Mouse (Mus musculus) bone marrow, adult 2 months (tissue): ENCODE results near the gene Ripk4. TPM values are rescaled to one million over a fixed set of nuclear protein-coding genes. Genes with fewer than 3 reads are reported as not detected.
A peak's percentile ranks its signal among the peaks of the same experiment; 100 is the strongest.

ENCODE experiments used
- H3K27ac ChIP-seq: fragments of 200-500 bp; 2 replicates; pipeline ENCODE4 v1.5.1; 2012; ENCODE audit warnings: low read depth, mild to moderate bottlenecking, control low read depth, inconsistent platforms, low read length; ENCODE audit not compliant: control insufficient read depth, poor library complexity, insufficient read depth
- H3K4me1 ChIP-seq: fragments of 200-500 bp; 2 replicates; pipeline ENCODE4 v1.6.1; 2011; ENCODE audit warnings: low read length; ENCODE audit not compliant: control insufficient read depth, insufficient read depth
- H3K4me3 ChIP-seq: fragments of 200-500 bp; replicated peaks from 2 replicates; pipeline ENCODE3; 2011; ENCODE audit warnings: mild to moderate bottlenecking, low read depth, low read length, control low read depth; ENCODE audit not compliant: control insufficient read depth
- CTCF ChIP-seq: fragments of 200-500 bp; IDR thresholded peaks from 2 replicates; pipeline ENCODE4 v1.5.1; 2011; ENCODE audit warnings: low read length, control low read depth; ENCODE audit not compliant: control insufficient read depth, insufficient read depth
- POLR2A ChIP-seq: fragments of 200-500 bp; IDR thresholded peaks from 2 replicates; pipeline ENCODE4 v1.6.1; 2011; ENCODE audit warnings: low read depth, mild to moderate bottlenecking, control low read depth, low read length, borderline replicate concordance; ENCODE audit not compliant: control insufficient read depth
- WGBS: fragments of 180-500 bp; shearing (Covaris S2); methylation state at CpG from one replicate; pipeline ENCODE4 v1.1.7; 2018; 5-methylcytosine and 5-hydroxymethylcytosine counted together
- polyA plus RNA-seq: library from polyadenylated mRNA; stranded (reverse); fragments of >200 nt; gene quantifications from 2 replicates; pipeline ENCODE4 v1.2.4, GENCODE M21; 2011; ENCODE audit warnings: low replicate concordance; ENCODE audit not compliant: missing spikeins, insufficient read depth, insufficient read length

Gene Ripk4
- not detected in 2 replicates for polyA plus RNA-seq

DNA sequence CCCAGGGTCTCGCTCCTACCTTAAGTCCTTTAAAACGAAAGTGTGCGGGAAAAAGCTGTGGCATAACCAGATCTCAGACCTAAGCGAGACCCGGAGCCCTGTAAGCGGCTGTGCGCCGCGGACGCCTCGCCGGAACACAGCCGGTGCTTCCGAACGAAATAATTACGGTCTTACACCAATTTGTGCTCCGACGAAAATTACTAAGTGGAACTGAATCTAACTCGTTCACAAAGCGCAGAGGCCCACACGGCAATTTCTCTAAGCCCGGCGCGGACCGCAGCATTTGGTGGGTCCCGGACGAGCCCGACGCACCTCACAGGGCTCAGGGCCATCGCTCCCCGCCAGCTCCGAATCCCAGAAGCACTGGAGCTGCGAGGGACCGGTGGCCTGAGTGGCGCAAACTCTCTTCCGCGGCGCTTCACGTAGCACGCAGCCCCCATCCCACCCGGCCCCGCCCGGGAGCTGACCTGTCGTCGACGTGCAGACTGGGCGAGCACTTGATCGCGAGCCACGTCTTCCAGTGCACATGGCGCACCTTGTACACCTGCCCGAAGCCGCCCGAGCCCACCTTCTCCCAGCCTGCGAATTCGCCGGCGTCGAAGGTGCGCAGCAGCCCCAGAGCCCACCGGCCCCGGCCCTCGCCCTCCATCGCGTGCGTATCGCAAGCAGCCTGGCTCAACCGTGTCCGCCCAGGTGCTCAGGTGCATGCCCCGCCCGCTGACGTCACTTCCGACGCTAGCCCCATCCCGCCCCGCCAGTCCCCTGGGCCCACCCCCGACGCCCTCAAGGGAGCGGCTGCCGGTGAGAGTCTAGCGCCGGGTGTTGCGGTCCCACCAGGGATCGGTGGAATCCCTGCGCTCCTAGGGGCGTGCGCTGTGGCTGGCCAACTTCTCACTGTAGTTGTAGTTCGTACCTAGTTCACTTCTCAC, at the start of gene Ripk4:
Gene Ripk4 (minus strand): TSS at position 727 of the 929 bp plus-strand sequence.
- H3K4me3 ChIP-seq = no peak within 1 kb of the TSS
- TF ChIP-seq POLR2A (no peak), CTCF (no peak)
- H3K27ac ChIP-seq = no peak within 1 kb of the TSS
- WGBS = 3% methylated on average over 88 of the region's 88 CpGs
- H3K4me1 ChIP-seq = no peaks in the 10 kb centered on the region; the same call in 1 of the 2 replicates

- H3K4me1 ChIP-seq = no peaks in the 10 kb centered on the region; the same call in 1 of the 2 replicates
- no peak overlapping the region for H3K4me3 ChIP-seq
- no peak overlapping the region for H3K27ac ChIP-seq
- WGBS = 87% methylated on average over 3 of the region's 3 CpGs
- TF ChIP-seq POLR2A (no peak), CTCF (no peak)
These were observed 45.3 kb upstream of the Ripk4 start for GRCm38 (mm10) chr16:97808881-97809280.

DNA sequence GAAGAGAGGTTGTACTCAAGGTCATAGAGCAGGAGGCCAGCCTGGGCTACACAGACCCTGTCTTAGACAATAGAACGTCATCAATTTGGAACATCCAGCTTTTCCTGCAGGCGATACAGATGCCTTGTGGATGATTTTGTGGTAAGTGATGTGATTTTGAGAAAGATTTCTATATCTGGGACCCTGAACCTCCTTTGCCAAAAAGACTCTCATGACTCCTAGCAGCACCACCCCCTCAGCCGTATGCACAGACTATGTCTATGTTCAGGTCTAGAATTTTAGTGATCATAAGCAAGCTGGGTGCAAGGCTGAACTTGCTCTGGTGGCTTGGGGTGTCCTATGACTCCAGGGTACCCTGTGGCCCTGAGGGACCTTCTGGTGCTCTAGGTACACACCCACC, 42.1 kb upstream of the Ripk4 start:
- Histone ChIP-seq H3K4me3 (no peak overlapping the region), H3K27ac (no peak overlapping the region), H3K4me1 (no peaks in the 10 kb centered on the region)
- TF ChIP-seq POLR2A (no peak), CTCF (no peak)
- WGBS = 87% methylated on average over 3 of the region's 3 CpGs

DNA sequence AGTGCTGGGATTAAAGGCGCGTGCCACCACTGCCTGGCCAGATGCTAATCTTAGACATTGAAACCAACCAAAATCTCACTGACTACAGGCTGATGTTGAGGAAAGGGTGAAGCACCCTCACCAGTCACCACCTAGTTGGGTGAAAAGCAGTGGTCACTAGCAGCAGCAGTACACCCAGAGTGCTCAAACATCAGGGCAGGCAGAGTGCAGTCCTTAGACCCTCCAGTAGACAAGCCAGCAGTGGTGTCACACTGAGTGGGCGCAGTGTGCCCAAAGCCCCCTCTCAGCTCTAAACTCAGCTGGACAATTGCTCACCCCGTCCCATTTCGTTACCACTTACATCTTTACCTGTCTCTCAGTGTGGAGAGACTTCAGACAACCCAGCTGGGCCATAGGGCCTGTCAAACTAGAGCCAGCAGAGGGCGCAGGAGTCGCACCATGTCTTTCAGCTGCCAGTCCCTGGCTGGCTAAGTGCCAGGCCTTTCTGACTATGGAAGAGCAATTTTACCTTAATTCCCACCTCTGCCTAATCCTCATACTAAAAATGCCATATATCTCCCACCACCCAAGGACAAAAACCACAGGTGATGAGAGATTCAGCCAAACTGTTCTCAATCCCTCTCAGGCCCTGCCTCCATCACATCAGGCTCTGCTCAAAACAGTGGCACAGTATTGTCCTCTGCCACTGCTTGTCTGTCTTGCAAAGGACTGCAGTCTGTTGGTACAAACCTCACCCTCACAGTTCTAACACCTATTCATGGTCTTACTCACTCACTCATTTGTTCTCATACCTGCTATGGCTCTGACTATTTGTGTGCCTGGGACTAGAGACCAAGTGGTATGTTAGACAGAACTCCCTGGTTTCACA, 41.3 kb upstream of the Ripk4 start:
- Histone ChIP-seq H3K27ac (no peak overlapping the region), H3K4me1 (no peaks in the 10 kb centered on the region), H3K4me3 (no peak overlapping the region)
- WGBS = 67% methylated on average over 7 of the region's 7 CpGs
- TF ChIP-seq CTCF (peak; percentile 69), POLR2A (no peak)

DNA sequence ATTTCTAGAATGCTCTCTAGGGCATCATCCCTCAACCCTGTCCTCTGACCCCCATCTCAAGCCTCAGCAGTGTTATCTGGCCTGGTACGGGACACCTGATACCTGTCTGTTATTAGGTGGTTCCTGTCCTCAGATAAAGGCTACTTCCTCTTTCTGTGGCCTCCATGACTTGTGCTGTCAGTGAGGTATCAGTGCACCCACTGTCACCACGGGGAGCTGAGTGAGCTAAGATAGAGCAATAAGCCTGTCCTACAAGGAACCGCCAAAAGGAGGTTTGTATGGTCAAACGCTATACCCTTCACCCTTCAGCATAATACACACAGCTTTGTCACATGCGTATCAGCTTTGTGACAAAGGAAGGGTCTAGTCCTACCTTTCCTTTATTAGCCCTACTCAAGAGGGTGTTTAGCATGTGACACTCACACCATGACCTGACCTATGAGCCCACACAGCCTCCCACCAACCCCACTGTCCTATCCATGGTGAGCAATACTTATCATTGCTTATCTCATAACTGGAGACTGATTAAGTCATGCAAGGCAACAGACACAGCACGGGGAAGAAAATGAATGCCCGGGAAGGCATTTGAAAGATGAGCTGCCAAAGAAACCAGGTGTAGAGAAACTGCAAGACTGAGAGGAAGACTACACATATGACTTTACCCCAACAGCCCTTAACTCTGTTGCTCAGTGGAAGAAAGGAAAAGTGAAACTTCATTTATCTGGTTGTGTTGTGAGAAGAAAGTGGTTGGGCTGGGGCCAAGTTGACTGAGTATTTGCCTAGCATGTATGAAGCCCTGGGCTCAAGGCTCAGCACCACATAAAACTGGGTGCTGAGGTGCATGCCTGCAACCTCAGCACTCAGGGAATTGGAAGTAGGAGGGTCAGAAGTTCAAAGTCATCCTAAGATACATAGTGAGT, 34.6 kb upstream of the Ripk4 start:
- no peak overlapping the region for H3K4me3 ChIP-seq
- no peak overlapping the region for H3K27ac ChIP-seq
- no peak for TF ChIP-seq POLR2A
- no peak for TF ChIP-seq CTCF
- WGBS = 62% methylated on average over 7 of the region's 7 CpGs
- H3K4me1 ChIP-seq = no peaks in the 10 kb centered on the region

DNA sequence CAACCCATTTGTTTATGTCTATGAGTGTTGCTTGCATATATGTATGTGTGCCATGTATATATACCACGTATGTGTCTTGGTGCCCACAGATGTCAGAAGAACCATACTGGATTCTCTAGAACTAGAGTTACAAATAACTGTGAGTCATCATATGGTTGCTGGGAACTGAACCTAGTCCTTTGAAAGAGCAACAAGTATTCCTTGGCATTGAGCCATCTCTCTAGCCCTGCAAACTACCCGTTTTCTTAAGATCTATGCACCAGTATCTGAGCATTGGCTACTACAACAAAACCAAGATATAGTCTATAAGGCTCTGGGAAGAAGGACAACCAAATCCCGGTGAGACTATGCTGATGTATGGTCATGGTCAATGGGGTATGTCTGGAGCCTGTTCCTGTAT, 33.6 kb upstream of the Ripk4 start:
- WGBS = 73% methylated on average over 3 of the region's 3 CpGs
- no peak overlapping the region for H3K4me3 ChIP-seq
- H3K27ac ChIP-seq = no peak overlapping the region
- H3K4me1 ChIP-seq = no peaks in the 10 kb centered on the region
- TF ChIP-seq CTCF = no peak
- TF ChIP-seq POLR2A = no peak

- Histone ChIP-seq H3K27ac (no peak overlapping the region), H3K4me1 (no peaks in the 10 kb centered on the region), H3K4me3 (no peak overlapping the region)
- 76% methylated on average over 6 of the region's 6 CpGs for WGBS
- TF ChIP-seq POLR2A (no peak), CTCF (no peak)
These were observed 30.7 kb upstream of the Ripk4 start for GRCm38 (mm10) chr16:97794256-97794655.
